9 mouse cellular contexts compared by ENCODE assay signal in genomic region chr16:8869715-8870114, GRCm38 (mm10). TPM values are rescaled to one million over a fixed set of nuclear protein-coding genes. Genes with fewer than 3 reads are reported as not detected.
DNase-seq lines count a peak whose midpoint lies in the region; ATAC-seq and TF ChIP-seq lines count a peak whose summit lies in the region.
"Had no signal": no experiment of that assay in that cellular context is flagged by ENCODE, and none has a peak within 500 bp of the region (broad histone marks: within the 10 kb centered on the region; RNA-seq: fewer than 3 reads in every experiment).

No protein-coding gene starts in this region.

- 34% methylated on average over 2 of the region's 2 CpGs for WGBS in embryonic facial prominence, embryonic 10.5 days
- 33% methylated on average over 2 of the region's 2 CpGs for WGBS in heart, embryonic 10.5 days
- WGBS in kidney, embryonic 15.5 days, result 30% methylated on average over 2 of the region's 2 CpGs
- 38% methylated on average over 2 of the region's 2 CpGs for WGBS in liver, embryonic 11.5 days
- 31% methylated on average over 2 of the region's 2 CpGs for WGBS in neural tube, embryonic 12.5 days
- WGBS in stomach, embryonic 15.5 days, result 40% methylated on average over 2 of the region's 2 CpGs

- ATAC-seq in kidney, embryonic 15.5 days (replicated peaks; ENCODE audit: low FRiP score), result peak; percentile 40; the same call in 1 of the 2 replicates
- ATAC-seq in liver, embryonic 11.5 days (replicated peaks; ENCODE audit: low FRiP score), result peak; percentile 17; the same call in 1 of the 2 replicates
- peak; percentile 42; the same call in 1 of the 2 replicates for ATAC-seq in neural tube, embryonic 12.5 days (ENCODE audit: low FRiP score, low read depth)
- 0 out of 2 replicates have a peak, but pooled peaks have one; percentile 37 for ATAC-seq in stomach, embryonic 15.5 days (ENCODE audit: insufficient read depth, low FRiP score, low read depth)

- H3K4me1 ChIP-seq in embryonic facial prominence, embryonic 10.5 days, result peaks cover 6% of the 10 kb centered on the region; the same call in 1 of the 2 replicates
- peaks cover 3% of the 10 kb centered on the region; the same call in 1 of the 2 replicates for H3K4me1 ChIP-seq in heart, embryonic 10.5 days
- H3K4me1 ChIP-seq in kidney, embryonic 15.5 days, result no peaks in the 10 kb centered on the region
- peaks cover 12% of the 10 kb centered on the region for H3K4me1 ChIP-seq in liver, embryonic 11.5 days (replicated peaks; ENCODE audit: control insufficient read depth, insufficient read depth, low read length)
- no peaks in the 10 kb centered on the region for H3K4me1 ChIP-seq in neural tube, embryonic 12.5 days
- H3K4me1 ChIP-seq in stomach, embryonic 15.5 days, result no peaks in the 10 kb centered on the region
- H3K4me1 ChIP-seq: embryonic facial prominence, embryonic 15.5 days had no signal

- H3K79me2 ChIP-seq in C2C12 (ENCODE audit: control insufficient read depth, insufficient read depth), result no peaks in the 10 kb centered on the region

- H3K4me2 ChIP-seq in kidney, embryonic 15.5 days, result no peak overlapping the region
- H3K4me2 ChIP-seq in liver, embryonic 11.5 days, result no peak overlapping the region
- H3K4me2 ChIP-seq in neural tube, embryonic 12.5 days (replicated peaks), result no peak overlapping the region
- H3K4me2 ChIP-seq in stomach, embryonic 15.5 days, result no peak overlapping the region
- H3K4me2 ChIP-seq: embryonic facial prominence, embryonic 15.5 days had no signal

- DNase-seq in adrenal gland, postnatal 14 days, result peak; percentile 78
- peak; percentile 71 for DNase-seq in embryonic facial prominence, embryonic 10.5 days (ENCODE audit: low spot score)
- DNase-seq in heart, embryonic 10.5 days (ENCODE audit: low spot score), result peak; percentile 83
- peak; percentile 49 for DNase-seq in liver, embryonic 11.5 days (ENCODE audit: low spot score)

- peak; percentile 59 for TF ChIP-seq CTCF in C2C12 (IDR thresholded peaks at IDR 0.05; ENCODE audit: control insufficient read depth, insufficient read depth, insufficient read length)

- H3K36me3 ChIP-seq in C2C12 (ENCODE audit: control insufficient read depth, insufficient read depth), result peaks cover 23% of the 10 kb centered on the region
- H3K36me3 ChIP-seq in embryonic facial prominence, embryonic 10.5 days (replicated peaks), result no peaks in the 10 kb centered on the region; the same call in 1 of the 2 replicates
- no peaks in the 10 kb centered on the region for H3K36me3 ChIP-seq in heart, embryonic 10.5 days
- H3K36me3 ChIP-seq in kidney, embryonic 15.5 days, result no peaks in the 10 kb centered on the region
- no peaks in the 10 kb centered on the region for H3K36me3 ChIP-seq in liver, embryonic 11.5 days (ENCODE audit: control insufficient read depth, insufficient read depth, low read length)
- peaks cover 3% of the 10 kb centered on the region; the same call in 1 of the 2 replicates for H3K36me3 ChIP-seq in neural tube, embryonic 12.5 days
- H3K36me3 ChIP-seq in stomach, embryonic 15.5 days, result no peaks in the 10 kb centered on the region
- H3K36me3 ChIP-seq: embryonic facial prominence, embryonic 15.5 days had no signal

- H3K4me3 ChIP-seq in C2C12 (ENCODE audit: insufficient read depth, poor library complexity, severe bottlenecking), result no peak overlapping the region
- H3K4me3 ChIP-seq in embryonic facial prominence, embryonic 10.5 days, result no peak overlapping the region
- no peak overlapping the region for H3K4me3 ChIP-seq in heart, embryonic 10.5 days
- no peak overlapping the region for H3K4me3 ChIP-seq in kidney, embryonic 15.5 days (replicated peaks)
- H3K4me3 ChIP-seq in liver, embryonic 11.5 days (ENCODE audit: low read depth, low read length), result no peak overlapping the region
- no peak overlapping the region for H3K4me3 ChIP-seq in neural tube, embryonic 12.5 days
- no peak overlapping the region for H3K4me3 ChIP-seq in stomach, embryonic 15.5 days (replicated peaks)
- H3K4me3 ChIP-seq: embryonic facial prominence, embryonic 15.5 days had no signal

- H3ac ChIP-seq in C2C12 (ENCODE audit: control insufficient read depth, insufficient read length, low read depth), result no peak overlapping the region

- no peaks in the 10 kb centered on the region for H3K27me3 ChIP-seq in C2C12 (ENCODE audit: control insufficient read depth, insufficient read depth, insufficient read length)
- no peaks in the 10 kb centered on the region for H3K27me3 ChIP-seq in embryonic facial prominence, embryonic 10.5 days (replicated peaks; ENCODE audit: low read depth, poor library complexity, severe bottlenecking)
- no peaks in the 10 kb centered on the region for H3K27me3 ChIP-seq in heart, embryonic 10.5 days (ENCODE audit: insufficient read depth, poor library complexity, severe bottlenecking)
- H3K27me3 ChIP-seq in kidney, embryonic 15.5 days, result no peaks in the 10 kb centered on the region
- H3K27me3 ChIP-seq in liver, embryonic 11.5 days (replicated peaks; ENCODE audit: control insufficient read depth, insufficient read depth, low read length), result no peaks in the 10 kb centered on the region
- no peaks in the 10 kb centered on the region for H3K27me3 ChIP-seq in neural tube, embryonic 12.5 days (replicated peaks)
- no peaks in the 10 kb centered on the region for H3K27me3 ChIP-seq in stomach, embryonic 15.5 days (replicated peaks)
- H3K27me3 ChIP-seq: embryonic facial prominence, embryonic 15.5 days had no signal

- no peaks in the 10 kb centered on the region for H3K9me3 ChIP-seq in embryonic facial prominence, embryonic 10.5 days
- H3K9me3 ChIP-seq in heart, embryonic 10.5 days, result no peaks in the 10 kb centered on the region
- H3K9me3 ChIP-seq in kidney, embryonic 15.5 days (replicated peaks), result no peaks in the 10 kb centered on the region
- no peaks in the 10 kb centered on the region for H3K9me3 ChIP-seq in liver, embryonic 11.5 days (ENCODE audit: control insufficient read depth, low read length)
- no peaks in the 10 kb centered on the region for H3K9me3 ChIP-seq in neural tube, embryonic 12.5 days
- H3K9me3 ChIP-seq in stomach, embryonic 15.5 days, result no peaks in the 10 kb centered on the region
- H3K9me3 ChIP-seq: embryonic facial prominence, embryonic 15.5 days had no signal

- H3K9ac ChIP-seq in kidney, embryonic 15.5 days, result no peak overlapping the region
- no peak overlapping the region for H3K9ac ChIP-seq in liver, embryonic 11.5 days (ENCODE audit: low read depth, low read length)
- H3K9ac ChIP-seq in neural tube, embryonic 12.5 days, result no peak overlapping the region
- no peak overlapping the region for H3K9ac ChIP-seq in stomach, embryonic 15.5 days
- H3K9ac ChIP-seq: embryonic facial prominence, embryonic 15.5 days had no signal

- no peak overlapping the region for H3K27ac ChIP-seq in embryonic facial prominence, embryonic 10.5 days (replicated peaks)
- H3K27ac ChIP-seq in heart, embryonic 10.5 days, result no peak overlapping the region
- no peak overlapping the region for H3K27ac ChIP-seq in kidney, embryonic 15.5 days
- H3K27ac ChIP-seq in liver, embryonic 11.5 days (ENCODE audit: low read depth, low read length), result no peak overlapping the region
- H3K27ac ChIP-seq in neural tube, embryonic 12.5 days, result no peak overlapping the region
- H3K27ac ChIP-seq in stomach, embryonic 15.5 days, result no peak overlapping the region
- H3K27ac ChIP-seq: embryonic facial prominence, embryonic 15.5 days had no signal

- H3K79me3 ChIP-seq in C2C12 (ENCODE audit: low read depth), result no peaks in the 10 kb centered on the region

TF ChIP-seq in C2C12, 6 proteins besides CTCF, POLR2A, EP300 and RAD21:
- TF ChIP-seq CEBPB (IDR thresholded peaks at IDR 0.05; ENCODE audit: low read depth) (no peak), MYOG (IDR thresholded peaks at IDR 0.05; ENCODE audit: control insufficient read depth, extremely low read depth, insufficient read length) (no peak), USF1 (IDR thresholded peaks at IDR 0.05; ENCODE audit: low read depth) (no peak), MAX (IDR thresholded peaks at IDR 0.05) (no peak), MYOD1 (IDR thresholded peaks at IDR 0.05; ENCODE audit: control insufficient read depth, insufficient read length, low read depth) (no peak), FOSL1 (IDR thresholded peaks at IDR 0.05; ENCODE audit: insufficient read depth, low read length, poor library complexity, severe bottlenecking) (no peak)

RNA-seq across cellular contexts. Expression of gene 1810013L24Rik, which starts 39.8 kb away (rescaled TPM):
- 20.1 TPM for polyA plus RNA-seq in C2C12 (2012; fragmentation: generic; extraction: Trizol)
- total RNA-seq in adrenal gland, postnatal 14 days (2021), result 67.6 and 73.0 TPM in 2 replicates
- polyA plus RNA-seq in embryonic facial prominence, embryonic 10.5 days (2016; fragmentation: Nextera tagmentation; extraction: Ambion mirVana), result 19.2 and 19.9 TPM in 2 replicates
- 17.3 and 21.3 TPM in 2 replicates for polyA plus RNA-seq in heart, embryonic 10.5 days (2016; fragmentation: Nextera tagmentation; extraction: Ambion mirVana)
- 20.4 and 20.8 TPM in 2 replicates for polyA plus RNA-seq in kidney, embryonic 15.5 days (2015; fragmentation: Nextera tagmentation; extraction: Ambion mirVana)
- polyA plus RNA-seq in liver, embryonic 11.5 days (2014; fragmentation: Nextera tagmentation; extraction: Ambion mirVana), result 12.5 and 13.8 TPM in 2 replicates
- polyA plus RNA-seq in neural tube, embryonic 12.5 days (2016; fragmentation: Nextera tagmentation; extraction: Ambion mirVana), result 42.2 and 45.0 TPM in 2 replicates
- 20.3 and 20.8 TPM in 2 replicates for polyA plus RNA-seq in stomach, embryonic 15.5 days (2015; fragmentation: Nextera tagmentation; extraction: Ambion mirVana)
